Mouse (Mus musculus) retina, embryonic 14.5 days (tissue): ENCODE data around the gene Ifnb1.

Source experiments
- DNase-seq: peaks from one replicate; pipeline ENCODE4 v3.0.0-alpha.2; 2015; ENCODE audit warnings: low spot score

The Ifnb1 gene

GRCm38 (mm10) chr4:88501247-88501646 lies 21.3 kb downstream of the Ifnb1 start:
- no peak for DNase-seq

GRCm38 (mm10) chr4:88496321-88497018 lies 26.1 kb downstream of the Ifnb1 start:
- DNase-seq = no peak

GRCm38 (mm10) chr4:88489622-88490021 lies 33.0 kb downstream of the Ifnb1 start:
- DNase-seq = no peak

GRCm38 (mm10) chr4:88488107-88488506 lies 34.5 kb downstream of the Ifnb1 start:
- no peak for DNase-seq

GRCm38 (mm10) chr4:88480130-88480529 lies 42.4 kb downstream of the Ifnb1 start:
- no peak for DNase-seq

GRCm38 (mm10) chr4:88478809-88479186 lies 43.8 kb downstream of the Ifnb1 start:
- no peak for DNase-seq

GRCm38 (mm10) chr4:88478177-88478808 lies 44.3 kb downstream of the Ifnb1 start:
- DNase-seq = no peak

- DNase-seq = no peak
These were observed 45.9 kb downstream of the Ifnb1 start for GRCm38 (mm10) chr4:88476511-88477210.

- DNase-seq = no peak
These were observed 46.5 kb downstream of the Ifnb1 start for GRCm38 (mm10) chr4:88476084-88476483.
